Mouse (Mus musculus) CH12.LX (cell line): ENCODE measurements around the gene Plekhg6. TPM values are rescaled to one million over a fixed set of nuclear protein-coding genes. Genes with fewer than 3 reads are reported as not detected.

Source experiments
- DNase-seq: peaks from one replicate; pipeline ENCODE4 v3.0.0-alpha.2; 2013; ENCODE audit errors: extremely low read depth
- H3K27ac ChIP-seq: 2 replicates; pipeline ENCODE4 v1.5.1; 2012; ENCODE audit warnings: low read depth, mild to moderate bottlenecking, control low read depth, moderate library complexity; ENCODE audit not compliant: insufficient read depth
- H3K27me3 ChIP-seq: replicated peaks from 2 replicates; pipeline ENCODE3; 2012; ENCODE audit warnings: inconsistent platforms
- H3K36me3 ChIP-seq, 2 experiments: replicated peaks in 1 of 2; 2 replicates each; pipeline versions ENCODE3 to v1.6.1; 2012; ENCODE audit warnings: inconsistent platforms in 1 of 2, low read length in 1 of 2, mild to moderate bottlenecking in 1 of 2, mixed read lengths in 1 of 2, moderate library complexity in 1 of 2; ENCODE audit not compliant: control insufficient read depth in 1 of 2, insufficient read depth in 1 of 2
- H3K4me1 ChIP-seq, 2 experiments: 2 replicates each; pipeline ENCODE4 v1.6.1; 2012; ENCODE audit warnings: inconsistent platforms in 1 of 2, moderate library complexity in 1 of 2; ENCODE audit not compliant: insufficient read depth in 2 of 2, control insufficient read depth in 1 of 2
- H3K4me2 ChIP-seq: 2 replicates; pipeline ENCODE4 v1.6.1; 2012; ENCODE audit warnings: low read depth, mild to moderate bottlenecking, control low read depth; ENCODE audit not compliant: poor library complexity, insufficient read depth, severe bottlenecking
- H3K4me3 ChIP-seq, 3 experiments: fragments of 150-350 bp in 1 of 3; sonication (generic) in 1 of 3; replicated peaks in 1 of 3; 2 replicates each; pipeline versions ENCODE3 to v1.5.1; 2011 to 2012; ENCODE audit warnings: low read depth in 2 of 3, low read length in 2 of 3, mild to moderate bottlenecking in 2 of 3, moderate library complexity in 2 of 3, control low read depth in 1 of 3, improper control_type of control experiment in 1 of 3, inconsistent platforms in 1 of 3, mixed read lengths in 1 of 3; ENCODE audit not compliant: poor library complexity in 1 of 3
- H3K79me2 ChIP-seq: replicated peaks from 2 replicates; pipeline ENCODE4 v1.6.1; 2012; ENCODE audit warnings: mild to moderate bottlenecking, moderate library complexity; ENCODE audit not compliant: control insufficient read depth, poor library complexity, insufficient read depth, severe bottlenecking; ENCODE audit errors: extremely low read depth
- H3K9ac ChIP-seq: 2 replicates; pipeline ENCODE4 v1.6.1; 2012; ENCODE audit warnings: low read depth, mild to moderate bottlenecking, control low read depth, moderate library complexity; ENCODE audit not compliant: insufficient read depth
- H3K9me3 ChIP-seq: replicated peaks from 2 replicates; pipeline ENCODE3; 2012; ENCODE audit warnings: low read length, inconsistent platforms, mixed read lengths
- CHD1 ChIP-seq: IDR thresholded peaks from 2 replicates; pipeline ENCODE4 v1.6.1; 2012; ENCODE audit warnings: low read depth, low read length, improper control_type of control experiment, inconsistent platforms
- ELF1 ChIP-seq: IDR thresholded peaks from 2 replicates; pipeline ENCODE4 v1.6.1; 2014; ENCODE audit warnings: low read depth, mild to moderate bottlenecking, inconsistent platforms, low read length, improper control_type of control experiment
- EP300 ChIP-seq: IDR thresholded peaks from 2 replicates; pipeline ENCODE4 v1.6.1; 2011; ENCODE audit warnings: low read length, improper control_type of control experiment
- ETS1 ChIP-seq: conservative IDR thresholded peaks from 2 replicates; pipeline ENCODE4 v1.6.1; 2012; ENCODE audit warnings: low read depth, mild to moderate bottlenecking, inconsistent platforms, low read length, improper control_type of control experiment, moderate library complexity
- GABPA ChIP-seq: IDR thresholded peaks from 2 replicates; pipeline ENCODE4 v1.6.1; 2012; ENCODE audit warnings: low read depth, low read length, improper control_type of control experiment, inconsistent platforms; ENCODE audit not compliant: insufficient replicate concordance
- HCFC1 ChIP-seq: IDR thresholded peaks from 2 replicates; pipeline ENCODE4 v1.6.1; 2012; ENCODE audit warnings: low read depth, mild to moderate bottlenecking, inconsistent platforms, low read length, improper control_type of control experiment
- IRF4 ChIP-seq: IDR thresholded peaks from 2 replicates; pipeline ENCODE4 v1.6.1; 2014; ENCODE audit warnings: low read depth, mild to moderate bottlenecking, inconsistent platforms, low read length, improper control_type of control experiment
- JUND ChIP-seq: conservative IDR thresholded peaks from 2 replicates; pipeline ENCODE4 v1.6.1; 2011; ENCODE audit warnings: low read depth, low read length, improper control_type of control experiment
- KAT2A ChIP-seq: IDR thresholded peaks from 2 replicates; pipeline ENCODE4 v1.6.1; 2012; ENCODE audit warnings: low read length, improper control_type of control experiment, inconsistent platforms; ENCODE audit not compliant: insufficient replicate concordance
- MAFK ChIP-seq: IDR thresholded peaks from 2 replicates; pipeline ENCODE4 v1.6.1; 2011; ENCODE audit warnings: low read length, improper control_type of control experiment; ENCODE audit not compliant: insufficient replicate concordance
- MAZ ChIP-seq: IDR thresholded peaks from 2 replicates; pipeline ENCODE4 v1.6.1; 2012; ENCODE audit warnings: low read depth, mild to moderate bottlenecking, inconsistent platforms, low read length, improper control_type of control experiment, moderate library complexity
- MEF2A ChIP-seq: IDR thresholded peaks from 2 replicates; pipeline ENCODE4 v1.6.1; 2014; ENCODE audit warnings: low read depth, mild to moderate bottlenecking, inconsistent platforms, low read length, improper control_type of control experiment, borderline replicate concordance
- MXI1 ChIP-seq: IDR thresholded peaks from 2 replicates; pipeline ENCODE4 v1.6.1; 2011; ENCODE audit warnings: mild to moderate bottlenecking, low read depth, low read length, improper control_type of control experiment
- PAX5 ChIP-seq: IDR thresholded peaks from 2 replicates; pipeline ENCODE4 v1.6.1; 2012; ENCODE audit warnings: low read length, inconsistent platforms, mixed read lengths
- POLR2A ChIP-seq: IDR thresholded peaks from 2 replicates; pipeline ENCODE4 v1.6.1; 2011; ENCODE audit warnings: low read depth, mild to moderate bottlenecking, improper control_type of control experiment, low read length
- POLR2AphosphoS2 ChIP-seq: IDR thresholded peaks from 2 replicates; pipeline ENCODE4 v1.6.1; 2011; ENCODE audit warnings: low read depth, low read length, improper control_type of control experiment
- SMC3 ChIP-seq: IDR thresholded peaks from 2 replicates; pipeline ENCODE4 v1.6.1; 2011; ENCODE audit warnings: low read depth, low read length, improper control_type of control experiment
- TCF12 ChIP-seq: IDR thresholded peaks from 2 replicates; pipeline ENCODE4 v1.6.1; 2014; ENCODE audit warnings: low read depth, mild to moderate bottlenecking, inconsistent platforms, low read length, improper control_type of control experiment
- UBTF ChIP-seq: IDR thresholded peaks from 2 replicates; pipeline ENCODE4 v1.6.1; 2012; ENCODE audit warnings: low read depth, mild to moderate bottlenecking, inconsistent platforms, low read length, improper control_type of control experiment, moderate library complexity
- ZC3H11A ChIP-seq: IDR thresholded peaks from 2 replicates; pipeline ENCODE4 v1.6.1; 2012; ENCODE audit warnings: low read depth, mild to moderate bottlenecking, inconsistent platforms, low read length, improper control_type of control experiment
- ZMIZ1 ChIP-seq: IDR thresholded peaks from 2 replicates; pipeline ENCODE4 v1.6.1; 2012; ENCODE audit warnings: low read depth, mild to moderate bottlenecking, inconsistent platforms, low read length, improper control_type of control experiment
- ZNF384 ChIP-seq: IDR thresholded peaks from 2 replicates; pipeline ENCODE4 v1.6.1; 2012; ENCODE audit warnings: low read depth, low read length, improper control_type of control experiment, inconsistent platforms
- dilution Hi-C: fragments of 300-500 bp; cut with MboI; formaldehyde crosslinking; loops from 2 replicates; pipeline ENCODE4 v1.14.3; 2020; ENCODE audit warnings: low sequenced_read_pairs; ENCODE audit not compliant: extremely low pct_unique_long_range_greater_than_20kb, extremely low pct_ligation_motif_present
- in situ Hi-C: fragments of 300-500 bp; cut with MboI; formaldehyde crosslinking; loops from 3 replicates; pipeline ENCODE4 v1.14.3; 2019; ENCODE audit warnings: low sequenced_read_pairs, low pct_ligation_motif_present, low pct_unique_long_range_greater_than_20kb, mixed read lengths
- polyA plus RNA-seq: library from polyadenylated mRNA; unstranded; fragments of >175 nt; gene quantifications from 2 replicates; pipeline ENCODE4 v1.2.1, GENCODE M21; 2012; ENCODE audit warnings: low read depth; ENCODE audit not compliant: insufficient read length
- total RNA-seq, 2 experiments: library from RNA; depleted of rRNA; stranded (reverse); fragments of 300-350 nt in 1 of 2; fragments of >200 nt in 1 of 2; gene quantifications; 2 replicates each; pipeline ENCODE4 v1.2.3; 2012 to 2014

The Plekhg6 gene
- total and polyA plus RNA-seq, 3 experiments: not detected

- Histone ChIP-seq H3K36me3 (no peaks in the 10 kb centered on the region), H3K9me3 (no peaks in the 10 kb centered on the region), H3K4me2 (no peak overlapping the region), H3K79me2 (no peaks in the 10 kb centered on the region), H3K27me3 (peaks cover 93% of the 10 kb centered on the region), H3K4me1 (no peaks in the 10 kb centered on the region), H3K9ac (no peak overlapping the region), H3K27ac (no peak overlapping the region), H3K4me3 (no peak overlapping the region)
- TF ChIP-seq MEF2A (no peak), ZC3H11A (no peak), POLR2AphosphoS2 (no peak), HCFC1 (no peak), SMC3 (no peak), PAX5 (no peak), UBTF (no peak), JUND (no peak), MXI1 (no peak)
- dilution Hi-C loops: no loop called here
- DNase-seq: no peak
- in situ Hi-C loops: no loop called here
Observed at GRCm38 (mm10) chr6:125325337-125325736, 55.3 kb downstream of the Plekhg6 start.

- TF ChIP-seq PAX5 (no peak), POLR2A (no peak), ZMIZ1 (no peak), ETS1 (no peak), MAFK (no peak), IRF4 (no peak), ZNF384 (no peak), MAZ (no peak), MXI1 (no peak), KAT2A (no peak), CHD1 (no peak), TCF12 (no peak), EP300 (no peak), GABPA (no peak), ELF1 (no peak)
- DNase-seq: no peak
- no peaks in the 10 kb centered on the region for H3K36me3 ChIP-seq
- no peaks in the 10 kb centered on the region for H3K79me2 ChIP-seq
- no peak overlapping the region for H3K4me3 ChIP-seq
- in situ Hi-C loops: no loop called here
- H3K4me2 ChIP-seq: no peak overlapping the region
- no peak overlapping the region for H3K27ac ChIP-seq
- no peaks in the 10 kb centered on the region for H3K4me1 ChIP-seq
- dilution Hi-C loops: no loop called here
- no peaks in the 10 kb centered on the region for H3K9me3 ChIP-seq
- peaks cover 98% of the 10 kb centered on the region for H3K27me3 ChIP-seq
- no peak overlapping the region for H3K9ac ChIP-seq
Observed at GRCm38 (mm10) chr6:125323547-125323946, 57.0 kb downstream of the Plekhg6 start.
